Mouse (Mus musculus): ENCODE results near the gene Mmp24. TPM values are rescaled to one million over a fixed set of nuclear protein-coding genes. Genes with fewer than 3 reads are reported as not detected.

Gene Mmp24
- polyA plus RNA-seq, 1 experiment from 2014 or later = 0.07 TPM

- 0 out of 2 replicates have a peak, but pooled peaks cover 3% of the 10 kb centered on the region for H3K9me3 ChIP-seq (ENCODE audit: low read length)
- H3K4me2 ChIP-seq (replicated peaks; ENCODE audit: low read depth, low read length) = 0 out of 2 replicates have a peak overlapping the region, but pooled peaks have one; percentile 19
- H3K27ac ChIP-seq (ENCODE audit: low read length) = peak overlapping the region; percentile 51; the same call in 1 of the 2 replicates
- H3K4me1 ChIP-seq (ENCODE audit: insufficient read depth, low read length) = peaks cover 20% of the 10 kb centered on the region
- 18% methylated on average over 11 of the region's 11 CpGs for WGBS
- H3K36me3 ChIP-seq (ENCODE audit: insufficient read depth, low read length) = peaks cover 10% of the 10 kb centered on the region
- no peak overlapping the region for H3K4me3 ChIP-seq (ENCODE audit: low read length)
- peak; percentile 80 for ATAC-seq (ENCODE audit: low FRiP score, low TSS enrichment)
- H3K27me3 ChIP-seq (ENCODE audit: insufficient read depth, low read length) = no peaks in the 10 kb centered on the region
- H3K9ac ChIP-seq (replicated peaks; ENCODE audit: low read length) = no peak overlapping the region
Observed at GRCm38 (mm10) chr2:155863301-155863867, 88.2 kb downstream of the Mmp24 start.

Other genes starting within 250 kb of the Mmp24 start
- gene Gss, start 182.5 kb upstream of the Mmp24 start, polyA plus RNA-seq (2015; fragmentation: Nextera tagmentation; extraction: Ambion mirVana) = 65.2 and 71.3 TPM in 2 replicates
- gene Myh7b, start 164.1 kb upstream of the Mmp24 start, polyA plus RNA-seq (2015; fragmentation: Nextera tagmentation; extraction: Ambion mirVana) = 0.56 and 1.7 TPM in 2 replicates
- 135 and 143 TPM in 2 replicates for gene Trpc4ap, start 83.0 kb upstream of the Mmp24 start, polyA plus RNA-seq (2015; fragmentation: Nextera tagmentation; extraction: Ambion mirVana)
- 43.2 and 44.8 TPM in 2 replicates for gene Edem2, start 45.9 kb upstream of the Mmp24 start, polyA plus RNA-seq (2015; fragmentation: Nextera tagmentation; extraction: Ambion mirVana)
- gene Gm17581, start 39.5 kb upstream of the Mmp24 start, polyA plus RNA-seq (2015; fragmentation: Nextera tagmentation; extraction: Ambion mirVana) = not detected in 2 replicates
- gene Procr, start 24.2 kb upstream of the Mmp24 start, polyA plus RNA-seq (2015; fragmentation: Nextera tagmentation; extraction: Ambion mirVana) = 13.0 and 13.1 TPM in 2 replicates
- gene BC029722, start 44.1 kb downstream of the Mmp24 start, polyA plus RNA-seq (2015; fragmentation: Nextera tagmentation; extraction: Ambion mirVana) = 18.9 and 20.0 TPM in 2 replicates
- 216 and 233 TPM in 2 replicates for gene Eif6, start 51.6 kb downstream of the Mmp24 start, polyA plus RNA-seq (2015; fragmentation: Nextera tagmentation; extraction: Ambion mirVana)
- gene Fam83c, start 59.5 kb downstream of the Mmp24 start, polyA plus RNA-seq (2015; fragmentation: Nextera tagmentation; extraction: Ambion mirVana) = 0.18 and 0.21 TPM in 2 replicates
- 84.1 and 94.3 TPM in 2 replicates for gene Uqcc1, start 155.0 kb downstream of the Mmp24 start, polyA plus RNA-seq (2015; fragmentation: Nextera tagmentation; extraction: Ambion mirVana)
- gene Gm15557, start 165.4 kb downstream of the Mmp24 start, polyA plus RNA-seq (2015; fragmentation: Nextera tagmentation; extraction: Ambion mirVana) = not detected in 2 replicates
- gene Gdf5, start 170.0 kb downstream of the Mmp24 start, polyA plus RNA-seq (2015; fragmentation: Nextera tagmentation; extraction: Ambion mirVana) = 0.64 and 1.3 TPM in 2 replicates
- gene Cep250, start 181.1 kb downstream of the Mmp24 start, polyA plus RNA-seq (2015; fragmentation: Nextera tagmentation; extraction: Ambion mirVana) = 18.1 and 19.8 TPM in 2 replicates
- 1.4 and 2.2 TPM in 2 replicates for gene 6430550D23Rik, start 232.6 kb downstream of the Mmp24 start, polyA plus RNA-seq (2015; fragmentation: Nextera tagmentation; extraction: Ambion mirVana)
- 288 and 302 TPM in 2 replicates for gene Ergic3, start 232.7 kb downstream of the Mmp24 start, polyA plus RNA-seq (2015; fragmentation: Nextera tagmentation; extraction: Ambion mirVana)